Mouse (Mus musculus) thymus, adult 2 months (tissue): ENCODE data around the gene Fcgr1. TPM values are rescaled to one million over a fixed set of nuclear protein-coding genes. Genes with fewer than 3 reads are reported as not detected.
"Not testable (repeated sequence)": the region's sequence is repeated elsewhere in the genome, so short reads cannot be mapped to it uniquely, and the experiment has no call there.

Source experiments
- DNase-seq: peaks from one replicate; pipeline ENCODE4 v3.0.0; 2021
- H3K27ac ChIP-seq: fragments of 200-500 bp; 2 replicates; pipeline ENCODE4 v1.5.1; 2012; ENCODE audit warnings: low read length, control low read depth; ENCODE audit not compliant: control insufficient read depth, insufficient read depth
- H3K27me3 ChIP-seq: fragments of 200-500 bp; 2 replicates; pipeline ENCODE4 v1.6.1; 2012; ENCODE audit warnings: mild to moderate bottlenecking, low read length, moderate library complexity, mixed read lengths; ENCODE audit not compliant: control insufficient read depth, insufficient read depth
- H3K36me3 ChIP-seq: fragments of 200-500 bp; 2 replicates; pipeline ENCODE4 v1.6.1; 2012; ENCODE audit warnings: mild to moderate bottlenecking, low read length, moderate library complexity; ENCODE audit not compliant: control insufficient read depth, insufficient read depth
- H3K4me1 ChIP-seq: fragments of 200-500 bp; replicated peaks from 2 replicates; pipeline ENCODE4 v1.6.1; 2012; ENCODE audit warnings: low read length; ENCODE audit not compliant: control insufficient read depth, insufficient read depth
- H3K4me3 ChIP-seq: fragments of 200-500 bp; 2 replicates; pipeline ENCODE4 v1.5.1; 2012; ENCODE audit warnings: mild to moderate bottlenecking, low read length, control low read depth, moderate library complexity; ENCODE audit not compliant: control insufficient read depth, insufficient read depth
- CTCF ChIP-seq: fragments of 200-500 bp; IDR thresholded peaks from 2 replicates; pipeline ENCODE4 v1.5.1; 2012; ENCODE audit warnings: mild to moderate bottlenecking, control low read depth, low read length, moderate library complexity, borderline replicate concordance; ENCODE audit not compliant: control insufficient read depth, poor library complexity, insufficient read depth; ENCODE audit errors: extremely low read depth
- POLR2A ChIP-seq: fragments of 200-500 bp; IDR thresholded peaks from 2 replicates; pipeline ENCODE4 v1.6.1; 2012; ENCODE audit warnings: mild to moderate bottlenecking, low read length, control low read depth, moderate library complexity; ENCODE audit not compliant: control insufficient read depth, poor library complexity, insufficient read depth; ENCODE audit errors: extremely low read depth
- WGBS: fragments of 180-500 bp; shearing (Covaris S2); methylation state at CpG from one replicate; pipeline ENCODE4 v1.1.7; 2018; 5-methylcytosine and 5-hydroxymethylcytosine counted together
- polyA plus RNA-seq: library from polyadenylated mRNA; depleted of rRNA; stranded (reverse); fragments of >200 nt; gene quantifications from 2 replicates; pipeline ENCODE4 v1.2.3, GENCODE M21; 2012

Fcgr1 gene
- polyA plus RNA-seq, 1 experiment = 6.8 TPM

DNA sequence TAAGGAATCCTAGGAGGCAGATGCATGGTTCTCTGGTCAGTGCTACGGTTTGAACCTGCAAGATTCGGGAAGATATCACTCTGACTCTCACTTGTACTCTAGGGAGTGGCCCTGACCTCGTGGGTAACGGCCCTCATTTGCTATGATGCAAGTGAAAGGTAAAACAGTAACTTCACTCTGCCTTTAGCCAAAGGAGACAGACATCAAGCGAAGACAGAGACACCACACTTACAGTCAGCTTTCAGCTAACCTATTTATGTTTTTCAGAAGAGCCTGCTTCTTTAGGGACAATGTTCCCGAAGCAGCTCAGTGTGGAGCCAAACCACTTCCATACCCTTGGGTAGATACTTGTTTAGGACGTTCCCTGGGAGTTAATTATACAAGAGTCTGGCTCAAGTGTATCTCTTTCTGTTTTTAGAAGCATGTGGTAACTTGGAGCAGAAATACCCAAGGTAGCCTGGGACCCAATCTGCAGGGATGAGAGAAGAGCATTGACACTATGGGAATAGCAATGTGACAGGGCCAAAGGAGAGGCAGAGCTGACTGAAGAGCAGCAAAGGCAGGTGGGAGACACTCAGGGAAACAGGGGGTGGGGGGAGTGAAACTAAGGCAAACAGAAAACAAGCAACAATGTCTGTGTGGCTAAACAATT, 49.7 kb downstream of the Fcgr1 start:
- Histone ChIP-seq H3K4me1 (peaks cover 16% of the 10 kb centered on the region), H3K27ac (peak overlapping the region; percentile 97), H3K4me3 (peak overlapping the region; percentile 5; the same call in 1 of the 2 replicates), H3K36me3 (no peaks in the 10 kb centered on the region), H3K27me3 (no peaks in the 10 kb centered on the region)
- WGBS = 80% methylated on average over 7 of the region's 7 CpGs
- TF ChIP-seq POLR2A (no peak), CTCF (no peak)
- DNase-seq = no peak

GRCm38 (mm10) chr3:96240799-96241197, 53.0 kb downstream of the Fcgr1 start:
- DNase-seq = no peak
- no peaks in the 10 kb centered on the region for H3K36me3 ChIP-seq
- 91% methylated on average over 9 of the region's 9 CpGs for WGBS
- peaks cover 13% of the 10 kb centered on the region for H3K4me1 ChIP-seq
- TF ChIP-seq POLR2A = no peak
- TF ChIP-seq CTCF = no peak
- no peak overlapping the region for H3K4me3 ChIP-seq
- H3K27ac ChIP-seq = peak overlapping the region; percentile 66; the same call in 1 of the 2 replicates
- H3K27me3 ChIP-seq = no peaks in the 10 kb centered on the region

GRCm38 (mm10) chr3:96239949-96240798, 53.6 kb downstream of the Fcgr1 start, which contains the start of gene Hist2h2aa2:
Gene Hist2h2aa2, minus strand, starts transcription at chr3:96240276.
- Histone ChIP-seq H3K4me1 (peaks cover 13% of the 10 kb centered on the region), H3K27ac (peak within 1 kb of the TSS; percentile 91), H3K4me3 (peak within 1 kb of the TSS; percentile 68)
- peak; percentile 93 for DNase-seq
- not testable (repeated sequence) for H3K36me3 ChIP-seq, H3K27me3 ChIP-seq
- TF ChIP-seq POLR2A = peak; percentile 53
- 3% methylated on average over 38 of the region's 85 CpGs for WGBS

GRCm38 (mm10) chr3:96238954-96239793, 54.6 kb downstream of the Fcgr1 start, which contains the start of gene Hist2h3c2:
Gene Hist2h3c2, minus strand, starts transcription at chr3:96239127.
- Histone ChIP-seq H3K4me1 (peaks cover 11% of the 10 kb centered on the region), H3K27ac (peak within 1 kb of the TSS; percentile 91), H3K4me3 (peak within 1 kb of the TSS; percentile 68)
- DNase-seq, H3K27me3 ChIP-seq, H3K36me3 ChIP-seq: not testable (repeated sequence)
- WGBS = 2% methylated on average over 15 of the region's 68 CpGs

GRCm38 (mm10) chr3:96237904-96238511, 55.8 kb downstream of the Fcgr1 start:
- H3K27me3 ChIP-seq = no peaks in the 10 kb centered on the region
- no peak for DNase-seq
- WGBS = 6% methylated on average over 12 of the region's 12 CpGs

GRCm38 (mm10) chr3:96237335-96237903, 56.4 kb downstream of the Fcgr1 start:
- Histone ChIP-seq H3K4me3 (peak overlapping the region; percentile 26), H3K27me3 (no peaks in the 10 kb centered on the region), H3K4me1 (peaks cover 6% of the 10 kb centered on the region), H3K36me3 (no peaks in the 10 kb centered on the region), H3K27ac (0 out of 2 replicates have a peak overlapping the region, but pooled peaks have one; percentile 31)
- WGBS = 60% methylated on average over 7 of the region's 7 CpGs
- no peak for DNase-seq
- TF ChIP-seq CTCF = no peak
- no peak for TF ChIP-seq POLR2A

More at GRCm38 (mm10) chr3:96237904-96238511, 55.8 kb downstream of the Fcgr1 start:
- H3K4me1 ChIP-seq = peaks cover 7% of the 10 kb centered on the region
- peak overlapping the region; percentile 45 for H3K4me3 ChIP-seq
- no peak for TF ChIP-seq CTCF
- H3K36me3 ChIP-seq = no peaks in the 10 kb centered on the region
- H3K27ac ChIP-seq = peak overlapping the region; percentile 62
